Mouse (Mus musculus) liver (tissue): Measurements from ENCODE around the gene Stt3b.
A peak's percentile ranks its signal among the peaks of the same experiment; 100 is the strongest.
"Not testable (repeated sequence)": the region's sequence is repeated elsewhere in the genome, so short reads cannot be mapped to it uniquely, and the experiment has no call there.

Source experiments
- DNase-seq: peaks from one replicate; pipeline ENCODE4 v3.0.0-alpha.2; 2020; ENCODE audit warnings: mixed read lengths

Stt3b gene

GRCm38 (mm10) chr9:115317049-115317448, 6.8 kb upstream of the Stt3b start:
- no peak for DNase-seq

- DNase-seq, result peak; percentile 74
Observed at GRCm38 (mm10) chr9:115314556-115314955, 4.3 kb upstream of the Stt3b start.

GRCm38 (mm10) chr9:115313830-115314229, 3.6 kb upstream of the Stt3b start:
- no peak for DNase-seq

- DNase-seq, result peak; percentile 54
Observed at GRCm38 (mm10) chr9:115311223-115311520, 951 bp upstream of the Stt3b start.

GRCm38 (mm10) chr9:115309977-115310345, 260 bp downstream of the Stt3b start:
- peak; percentile 91 for DNase-seq

GRCm38 (mm10) chr9:115309381-115309971, 745 bp downstream of the Stt3b start:
- DNase-seq, result peak; percentile 51

- peak; percentile 27 for DNase-seq
Observed at GRCm38 (mm10) chr9:115308941-115309380, 1.3 kb downstream of the Stt3b start.

GRCm38 (mm10) chr9:115308401-115308800, 1.8 kb downstream of the Stt3b start:
- no peak for DNase-seq

GRCm38 (mm10) chr9:115306202-115306601, 4.0 kb downstream of the Stt3b start:
- no peak for DNase-seq

GRCm38 (mm10) chr9:115304149-115304548, 6.1 kb downstream of the Stt3b start:
- no peak for DNase-seq

- no peak for DNase-seq
Observed at GRCm38 (mm10) chr9:115301593-115301992, 8.6 kb downstream of the Stt3b start.

GRCm38 (mm10) chr9:115301002-115301579, 9.1 kb downstream of the Stt3b start:
- peak; percentile 23 for DNase-seq

- DNase-seq, result no peak
Observed at GRCm38 (mm10) chr9:115296738-115297137, 13.5 kb downstream of the Stt3b start.

- DNase-seq, result no peak
Observed at GRCm38 (mm10) chr9:115293920-115294594, 16.2 kb downstream of the Stt3b start.

- no peak for DNase-seq
Observed at GRCm38 (mm10) chr9:115287774-115288434, 22.3 kb downstream of the Stt3b start.

GRCm38 (mm10) chr9:115284385-115284784, 25.8 kb downstream of the Stt3b start:
- no peak for DNase-seq

- DNase-seq, result no peak
Observed at GRCm38 (mm10) chr9:115283403-115283802, 26.8 kb downstream of the Stt3b start.

- DNase-seq, result no peak
Observed at GRCm38 (mm10) chr9:115278641-115279040, 31.6 kb downstream of the Stt3b start.

GRCm38 (mm10) chr9:115274806-115275205, 35.4 kb downstream of the Stt3b start:
- DNase-seq, result no peak

- no peak for DNase-seq
Observed at GRCm38 (mm10) chr9:115273095-115273649, 37.0 kb downstream of the Stt3b start.

GRCm38 (mm10) chr9:115272451-115272850, 37.8 kb downstream of the Stt3b start:
- DNase-seq, result not testable (repeated sequence)

GRCm38 (mm10) chr9:115271556-115271955, 38.7 kb downstream of the Stt3b start:
- DNase-seq, result no peak

GRCm38 (mm10) chr9:115261896-115262295, 48.3 kb downstream of the Stt3b start:
- no peak for DNase-seq

GRCm38 (mm10) chr9:115261456-115261855, 48.8 kb downstream of the Stt3b start:
- DNase-seq, result no peak
